Mouse (Mus musculus) liver, embryonic 14.5 days (tissue): ENCODE results near the gene Lpo.

Experiments used
- CTCF ChIP-seq: IDR thresholded peaks from 2 replicates; pipeline ENCODE4 v1.5.1; 2016; ENCODE audit warnings: antibody characterized with exemption, low read depth, control low read depth
- EP300 ChIP-seq: IDR thresholded peaks from 2 replicates; pipeline ENCODE4 v1.6.1; 2016; ENCODE audit warnings: antibody characterized with exemption, low read depth

GRCm38 (mm10) chr11:87821502-87821901 lies 6.6 kb downstream of the Lpo start:
- TF ChIP-seq CTCF: no peak
- TF ChIP-seq EP300: no peak
